Mouse (Mus musculus) heart, embryonic 12.5 days (tissue): ENCODE measurements around the gene Il10rb. TPM values are rescaled to one million over a fixed set of nuclear protein-coding genes. Genes with fewer than 3 reads are reported as not detected.

ENCODE experiments used
- ATAC-seq: fragments of 200-750 bp; cut with Nextera tagmentation; 2 replicates; pipeline ENCODE4 v1.8.0; 2017; ENCODE audit warnings: moderate TSS enrichment, moderate library complexity; ENCODE audit not compliant: insufficient number of reproducible peaks, low FRiP score
- H3K27ac ChIP-seq: fragments of 300-500 bp; sonication (generic); 2 replicates; pipeline ENCODE4 v1.5.1; 2016; ENCODE audit warnings: mild to moderate bottlenecking, moderate library complexity; ENCODE audit not compliant: poor library complexity, severe bottlenecking
- H3K27me3 ChIP-seq: fragments of 300-500 bp; sonication (generic); replicated peaks from 2 replicates; pipeline ENCODE4 v1.6.1; 2016; ENCODE audit warnings: mild to moderate bottlenecking, moderate library complexity
- H3K36me3 ChIP-seq: fragments of 300-500 bp; sonication (generic); 2 replicates; pipeline ENCODE4 v1.6.1; 2016; ENCODE audit warnings: mild to moderate bottlenecking, moderate library complexity
- H3K4me1 ChIP-seq: fragments of 300-500 bp; sonication (generic); replicated peaks from 2 replicates; pipeline ENCODE4 v1.6.1; 2016; ENCODE audit warnings: mild to moderate bottlenecking
- H3K4me2 ChIP-seq: fragments of 300-500 bp; sonication (generic); 2 replicates; pipeline ENCODE4 v1.6.1; 2016; ENCODE audit warnings: mild to moderate bottlenecking, moderate library complexity
- H3K4me3 ChIP-seq: fragments of 300-500 bp; sonication (generic); 2 replicates; pipeline ENCODE4 v1.5.1; 2016; ENCODE audit warnings: mild to moderate bottlenecking
- H3K9ac ChIP-seq: fragments of 300-500 bp; sonication (generic); 2 replicates; pipeline ENCODE4 v1.6.1; 2016; ENCODE audit warnings: mild to moderate bottlenecking, moderate library complexity
- H3K9me3 ChIP-seq: fragments of 300-500 bp; sonication (generic); replicated peaks from 2 replicates; pipeline ENCODE4 v1.6.1; 2016; ENCODE audit warnings: mild to moderate bottlenecking, moderate library complexity
- WGBS: fragments of 180-500 bp; shearing (Covaris S2); methylation state at CpG from one replicate; pipeline ENCODE4 v1.1.7; 2016; 5-methylcytosine and 5-hydroxymethylcytosine counted together
- polyA plus RNA-seq: library from polyadenylated mRNA; unstranded; fragments of >200 nt; fragmentation: Nextera tagmentation; extraction: Ambion mirVana; gene quantifications from 2 replicates; pipeline ENCODE4 v1.2.1, GENCODE M21; 2016

Gene Il10rb
- polyA plus RNA-seq, 1 experiment from 2014 or later, result 42.6 TPM

DNA sequence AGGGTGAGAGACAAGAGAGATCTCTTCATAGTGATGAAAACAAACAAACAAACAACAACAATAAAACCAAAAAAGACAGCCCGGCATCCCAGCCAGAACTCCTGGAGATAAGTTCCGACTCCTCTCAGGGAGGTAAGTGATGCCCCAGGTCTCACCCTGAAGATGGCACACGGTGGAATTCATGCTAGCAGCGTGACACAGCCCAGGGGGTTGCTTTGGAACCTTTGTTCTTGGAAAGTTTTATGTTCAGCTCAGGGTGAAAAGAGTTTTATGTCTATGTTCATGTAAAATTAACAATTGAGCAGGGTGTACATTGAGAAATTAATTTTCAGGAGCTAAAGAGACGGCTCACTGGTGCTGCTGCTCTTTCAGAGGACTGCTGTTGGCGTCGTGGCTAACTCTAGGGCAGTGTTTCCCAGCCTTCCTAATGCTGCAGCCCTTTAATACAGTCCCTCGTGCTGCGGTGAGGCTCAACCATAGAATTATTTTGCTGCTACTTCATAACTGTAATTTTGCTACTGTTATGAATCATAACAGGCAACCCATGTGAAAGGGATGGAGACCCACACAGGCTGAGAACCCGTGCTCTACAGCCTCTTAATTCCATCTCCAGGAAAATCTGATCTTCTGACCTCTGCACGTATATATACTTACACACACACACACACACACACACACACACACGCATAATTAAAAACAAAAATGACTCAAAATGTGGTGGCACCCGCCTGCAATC, 59.7 kb downstream of the Il10rb start:
- Histone ChIP-seq H3K9me3 (peaks cover 4% of the 10 kb centered on the region), H3K27me3 (no peaks in the 10 kb centered on the region), H3K4me1 (peaks cover 28% of the 10 kb centered on the region), H3K9ac (peak overlapping the region; percentile 74), H3K4me3 (peak overlapping the region; percentile 79), H3K36me3 (peaks cover 5% of the 10 kb centered on the region; the same call in 1 of the 2 replicates), H3K4me2 (peak overlapping the region; percentile 98), H3K27ac (no peak overlapping the region)
- ATAC-seq, result no peak
- WGBS, result 58% methylated on average over 13 of the region's 13 CpGs

DNA sequence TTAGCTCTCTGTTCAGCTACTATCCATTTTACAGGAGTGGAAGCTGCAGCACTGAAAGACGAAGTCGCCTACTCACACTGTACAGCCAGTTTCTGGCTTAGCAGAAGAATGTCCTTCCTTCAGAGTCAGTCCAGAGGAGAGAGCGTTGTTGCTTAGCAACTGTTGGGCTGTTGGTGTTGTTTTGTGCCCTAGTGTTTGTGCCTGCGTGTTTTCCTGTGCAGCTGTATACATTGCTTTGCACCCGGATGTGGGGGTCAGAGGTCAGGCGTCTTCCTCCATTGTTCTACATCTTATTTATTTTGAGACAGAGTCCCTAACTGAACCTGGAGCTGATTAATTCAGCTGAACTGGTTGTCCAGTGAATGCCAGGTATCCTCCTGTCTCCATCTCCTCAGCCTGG, 60.6 kb downstream of the Il10rb start:
- Histone ChIP-seq H3K27me3 (no peaks in the 10 kb centered on the region), H3K4me1 (peaks cover 28% of the 10 kb centered on the region), H3K4me2 (peak overlapping the region; percentile 23; the same call in 1 of the 2 replicates), H3K4me3 (no peak overlapping the region), H3K9me3 (peaks cover 4% of the 10 kb centered on the region), H3K36me3 (peaks cover 5% of the 10 kb centered on the region; the same call in 1 of the 2 replicates), H3K27ac (no peak overlapping the region), H3K9ac (no peak overlapping the region)
- 56% methylated on average over 6 of the region's 6 CpGs for WGBS
- ATAC-seq, result no peak

DNA sequence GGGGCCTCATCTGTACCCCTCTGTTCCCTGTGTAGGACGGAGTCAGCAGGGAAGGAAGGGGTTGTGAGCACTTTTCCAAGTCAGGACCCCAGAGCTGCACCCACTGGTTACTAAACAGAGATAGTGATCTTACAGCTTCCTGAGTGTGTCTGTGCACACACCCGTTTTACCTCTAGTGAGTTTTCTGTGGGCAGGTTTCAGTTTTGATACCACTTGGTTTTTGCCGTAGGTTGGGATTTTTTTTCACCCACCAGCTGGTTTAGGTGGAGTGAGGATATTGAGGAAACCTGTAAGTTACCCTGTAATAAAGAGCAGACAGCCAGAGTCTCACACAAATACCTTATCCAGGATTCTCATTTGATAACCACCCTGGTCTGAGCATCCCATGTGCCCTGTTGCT, 64.5 kb downstream of the Il10rb start:
- H3K36me3 ChIP-seq, result peaks cover 5% of the 10 kb centered on the region; the same call in 1 of the 2 replicates
- ATAC-seq, result no peak
- H3K9me3 ChIP-seq, result peaks cover 7% of the 10 kb centered on the region
- H3K4me1 ChIP-seq, result peaks cover 13% of the 10 kb centered on the region
- H3K4me2 ChIP-seq, result no peak overlapping the region
- no peak overlapping the region for H3K9ac ChIP-seq
- H3K27me3 ChIP-seq, result no peaks in the 10 kb centered on the region
- 63% methylated on average over 3 of the region's 3 CpGs for WGBS
- no peak overlapping the region for H3K4me3 ChIP-seq
- no peak overlapping the region for H3K27ac ChIP-seq

DNA sequence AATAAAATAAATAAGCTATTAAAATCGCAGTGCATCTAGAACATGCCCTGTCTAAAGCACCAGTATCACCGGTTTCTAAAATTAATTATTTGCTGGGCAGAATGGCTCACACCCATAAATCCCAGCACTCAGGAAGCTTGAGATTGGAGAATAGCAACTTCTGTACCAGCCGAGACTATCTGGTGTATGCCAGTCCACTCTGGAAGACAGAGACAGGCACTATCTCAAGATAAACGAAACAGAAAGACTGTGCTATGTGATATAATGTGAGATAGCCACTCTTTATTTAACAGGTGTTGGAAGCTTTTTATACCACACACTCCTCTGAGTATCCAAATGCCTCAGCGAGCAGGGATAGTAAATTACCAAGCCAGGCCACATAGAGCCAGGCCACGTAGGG, 65.5 kb downstream of the Il10rb start:
- Histone ChIP-seq H3K36me3 (peaks cover 5% of the 10 kb centered on the region; the same call in 1 of the 2 replicates), H3K27ac (no peak overlapping the region), H3K4me2 (no peak overlapping the region), H3K4me3 (no peak overlapping the region), H3K27me3 (no peaks in the 10 kb centered on the region), H3K9ac (no peak overlapping the region), H3K9me3 (peaks cover 7% of the 10 kb centered on the region), H3K4me1 (peaks cover 6% of the 10 kb centered on the region)
- WGBS, result 67% methylated on average over 6 of the region's 6 CpGs
- ATAC-seq, result no peak

Other genes with a start within 250 kb of the Il10rb start
- not detected in 2 replicates for gene Olig2, start 180.7 kb upstream of the Il10rb start, polyA plus RNA-seq
- gene Olig1, start 136.4 kb upstream of the Il10rb start, polyA plus RNA-seq, result not detected in 2 replicates
- 51.3 and 52.2 TPM in 2 replicates for gene Ifnar2, start 33.4 kb upstream of the Il10rb start, polyA plus RNA-seq
- gene Gm21970, start 14.4 kb upstream of the Il10rb start, polyA plus RNA-seq, result not detected in 2 replicates
- 40.0 and 40.1 TPM in 2 replicates for gene Ifnar1, start 79.1 kb downstream of the Il10rb start, polyA plus RNA-seq
- gene Ifngr2, start 140.9 kb downstream of the Il10rb start, polyA plus RNA-seq, result 99.4 and 110 TPM in 2 replicates
- gene Tmem50b, start 191.6 kb downstream of the Il10rb start, polyA plus RNA-seq, result 57.4 and 60.8 TPM in 2 replicates
- gene Dnajc28, start 212.9 kb downstream of the Il10rb start, polyA plus RNA-seq, result 3.5 and 3.8 TPM in 2 replicates
- 87.4 and 90.7 TPM in 2 replicates for gene Gart, start 240.8 kb downstream of the Il10rb start, polyA plus RNA-seq
- gene Son, start 241.3 kb downstream of the Il10rb start, polyA plus RNA-seq, result 97.8 and 103 TPM in 2 replicates